Mouse (Mus musculus) retina, postnatal 1 day (tissue): ENCODE results near the gene Spsb1.

Experiments used
- DNase-seq: peaks from one replicate; pipeline ENCODE4 v3.0.0-alpha.2; 2012

Gene Spsb1

DNA sequence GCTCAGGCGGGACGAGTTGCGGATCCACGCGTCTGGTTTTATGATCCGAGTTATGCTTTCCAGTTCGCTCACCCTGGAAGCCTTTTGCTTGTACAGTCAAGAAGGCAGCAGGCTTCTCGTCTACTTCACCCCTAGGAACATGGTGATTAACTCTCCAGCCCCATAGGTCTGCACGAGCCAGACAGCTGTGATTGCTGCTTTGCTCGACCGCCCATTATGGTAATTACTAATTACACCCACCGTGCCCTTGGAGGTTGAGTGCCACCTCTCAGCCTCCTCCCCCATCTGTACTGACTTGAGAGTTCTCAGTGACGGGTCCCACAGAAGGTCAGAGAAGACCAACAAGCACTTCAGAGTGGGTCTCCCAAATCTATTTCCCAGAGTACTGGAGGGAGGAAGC lies 5.2 kb downstream of the Spsb1 start:
- peak; percentile 34 for DNase-seq

DNA sequence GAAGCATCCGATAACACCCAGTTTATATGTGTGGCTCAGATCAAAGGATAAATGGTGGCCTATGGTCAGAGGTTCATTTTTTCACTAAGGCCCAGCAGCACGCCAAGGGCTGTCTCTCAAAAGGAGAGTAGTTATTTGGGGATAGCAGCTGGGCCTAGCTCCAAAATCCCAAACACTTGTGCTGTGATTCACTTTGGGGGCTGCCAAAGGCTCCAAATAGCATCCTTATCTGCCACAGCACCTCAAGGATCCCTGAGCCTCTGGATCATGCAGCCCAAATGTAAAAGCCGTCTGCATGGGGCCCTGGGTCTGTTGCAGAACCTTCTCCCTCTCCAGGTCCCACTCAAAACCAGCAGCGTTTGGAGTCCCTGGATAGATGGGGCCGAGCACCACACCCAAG lies 6.7 kb downstream of the Spsb1 start:
- DNase-seq = no peak

GRCm38 (mm10) chr4:149947396-149947795 lies 7.4 kb downstream of the Spsb1 start:
- DNase-seq = no peak

GRCm38 (mm10) chr4:149945194-149945593 lies 9.6 kb downstream of the Spsb1 start:
- DNase-seq = no peak

DNA sequence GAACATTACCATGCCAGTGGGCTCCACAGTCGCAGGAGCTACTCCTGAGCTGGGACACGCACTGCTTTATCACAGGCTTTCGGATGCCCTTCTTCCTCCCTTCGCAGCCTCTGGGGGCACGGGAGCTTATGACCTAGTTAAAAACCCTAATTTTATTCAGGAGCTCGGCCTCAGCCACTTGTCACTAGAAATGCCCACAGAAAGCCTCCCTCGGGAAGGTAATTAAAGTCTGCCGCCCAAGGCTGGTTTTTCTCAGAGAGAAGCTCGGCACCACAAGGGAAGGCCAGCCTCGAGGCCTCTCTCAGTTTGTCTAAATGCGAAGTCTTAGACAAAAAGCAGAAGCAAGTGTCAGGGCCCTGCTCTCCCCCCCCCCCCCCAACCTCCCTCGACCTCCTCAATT lies 10.6 kb downstream of the Spsb1 start:
- peak; percentile 54 for DNase-seq

DNA sequence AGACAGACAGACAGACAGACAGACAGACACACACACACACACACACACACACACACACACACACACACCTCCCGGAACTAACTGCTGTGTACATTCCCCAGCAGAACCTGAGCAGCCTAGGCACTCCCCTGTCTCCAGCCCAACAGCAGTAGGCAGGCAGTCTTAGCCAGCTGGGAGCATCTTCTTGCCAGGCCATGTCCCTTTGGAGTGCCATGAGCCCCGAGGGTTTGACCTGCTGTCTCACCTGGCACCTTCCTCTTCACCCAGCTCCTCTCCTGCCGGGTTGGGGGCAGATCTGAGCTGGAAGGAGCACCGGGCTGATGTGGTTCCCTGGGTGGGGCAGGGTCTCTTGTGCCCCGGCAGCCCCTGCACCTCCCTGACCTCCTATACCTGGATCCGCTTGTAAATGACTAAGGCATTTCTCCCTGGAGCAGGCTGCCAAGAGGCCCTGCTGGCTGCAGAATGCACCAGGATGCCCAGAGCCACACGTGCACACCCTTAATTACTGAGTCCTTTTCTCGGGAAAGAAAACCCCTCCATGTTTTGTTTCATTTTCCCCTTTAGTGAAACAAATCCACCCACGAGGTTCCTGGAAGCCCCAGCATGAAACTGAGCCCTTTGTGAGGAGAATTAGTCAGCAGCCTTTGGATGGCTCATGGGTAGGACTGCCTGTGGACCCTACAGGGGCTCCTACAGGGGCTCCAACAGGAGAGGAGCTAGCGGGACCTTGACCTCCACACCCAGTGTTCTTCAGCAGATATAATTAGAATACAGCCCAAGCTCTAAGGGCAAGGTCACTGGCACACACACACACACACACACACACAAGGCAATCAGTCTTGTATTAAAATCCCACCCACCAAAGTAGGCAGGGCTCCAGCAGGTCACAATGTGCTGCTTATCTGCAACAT lies 11.8 kb downstream of the Spsb1 start:
- no peak for DNase-seq

DNA sequence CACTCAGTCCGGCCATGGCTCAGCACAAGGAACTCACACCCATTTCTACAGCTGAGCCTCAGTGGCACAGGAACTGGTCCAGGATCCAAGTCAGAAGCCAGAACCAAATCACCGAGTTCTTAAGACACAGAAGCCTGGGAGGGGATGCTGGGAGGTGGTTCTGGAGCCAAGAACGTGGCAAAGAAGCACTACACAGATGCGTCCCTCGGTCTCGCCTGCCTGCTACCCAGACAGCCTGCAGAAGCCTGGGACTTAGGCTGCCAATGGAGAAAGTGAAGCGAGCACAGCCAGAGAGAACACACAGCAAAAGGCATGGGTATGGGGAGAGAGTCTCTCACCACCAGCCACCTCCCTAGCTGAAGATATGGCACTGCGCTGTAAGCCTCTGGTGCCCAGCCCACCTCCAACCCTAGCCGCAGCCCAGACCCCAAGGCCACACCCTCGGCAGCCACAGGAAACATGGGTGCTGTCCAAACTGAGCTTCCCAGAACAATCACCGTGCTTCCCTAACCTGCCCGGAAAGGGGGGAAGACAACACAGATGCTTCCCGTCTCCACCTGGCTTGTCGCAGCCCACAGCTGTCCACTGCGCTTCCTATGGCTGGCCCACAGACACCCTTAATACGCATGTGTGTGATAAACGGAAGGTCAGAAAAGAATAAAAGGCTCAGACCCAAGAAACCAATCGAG lies 13.6 kb downstream of the Spsb1 start:
- no peak for DNase-seq

DNA sequence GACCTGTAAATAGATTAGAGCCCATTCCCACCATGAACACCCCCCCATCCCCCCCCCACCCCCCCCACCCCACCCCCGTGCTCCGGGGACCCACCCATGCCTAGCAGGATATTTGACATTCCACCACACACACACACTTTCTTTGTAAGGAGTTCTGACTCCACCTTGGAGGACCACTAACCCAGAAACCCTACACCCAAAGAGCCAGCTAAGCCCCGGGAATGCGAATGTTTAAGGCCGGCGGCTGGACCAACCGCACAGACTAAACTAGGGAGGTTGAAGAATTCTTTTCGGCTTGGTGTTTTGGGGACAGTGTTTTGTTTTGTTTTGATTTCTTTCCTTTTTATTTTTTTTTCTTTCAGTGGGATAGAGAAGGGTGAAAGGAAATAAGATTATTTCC lies 16.1 kb downstream of the Spsb1 start:
- DNase-seq = no peak

- peak; percentile 86 for DNase-seq
Measured at GRCm38 (mm10) chr4:149936921-149937320, 17.9 kb downstream of the Spsb1 start.

DNA sequence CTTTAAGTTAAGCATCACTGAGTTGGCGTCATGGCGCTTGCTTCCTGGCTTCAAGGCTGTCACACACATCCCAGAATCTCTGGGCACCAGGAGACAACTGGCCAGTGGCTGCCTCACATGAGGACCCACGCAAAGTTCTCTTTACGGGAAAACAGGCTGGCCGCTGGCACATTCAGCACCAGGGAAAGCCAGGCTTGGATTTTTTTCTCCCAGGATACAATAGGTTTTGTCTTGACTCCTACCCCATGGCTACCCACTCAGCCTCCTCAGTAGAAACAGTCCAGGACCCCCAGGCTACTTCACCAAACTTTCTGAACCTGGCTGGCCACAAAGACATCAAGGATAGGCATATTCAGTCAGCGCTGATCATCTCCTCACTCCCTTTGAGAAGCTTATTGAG lies 19.4 kb downstream of the Spsb1 start:
- no peak for DNase-seq

GRCm38 (mm10) chr4:149933519-149934245 lies 21.2 kb downstream of the Spsb1 start:
- no peak for DNase-seq

GRCm38 (mm10) chr4:149933025-149933424 lies 21.8 kb downstream of the Spsb1 start:
- no peak for DNase-seq

GRCm38 (mm10) chr4:149932108-149932815 lies 22.6 kb downstream of the Spsb1 start:
- no peak for DNase-seq

DNA sequence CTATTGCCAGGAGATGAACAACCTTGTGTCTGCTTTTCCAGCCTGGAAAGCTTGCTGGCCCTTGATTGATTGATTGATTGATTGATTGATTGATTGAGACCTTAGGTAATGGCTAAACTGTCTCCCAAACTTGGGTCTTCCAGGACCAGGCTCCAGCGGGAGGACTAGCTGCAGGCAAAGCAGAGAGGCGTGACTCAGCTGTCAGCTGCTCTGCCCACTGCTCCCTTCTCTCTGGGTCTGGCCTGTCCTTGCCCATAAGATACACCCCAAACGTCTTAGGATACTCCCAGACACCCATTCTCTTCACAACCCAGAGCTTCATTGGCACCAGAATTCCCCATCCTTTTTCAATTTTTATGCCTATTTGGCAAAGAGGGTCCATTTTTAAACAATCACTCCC lies 24.1 kb downstream of the Spsb1 start:
- no peak for DNase-seq

DNA sequence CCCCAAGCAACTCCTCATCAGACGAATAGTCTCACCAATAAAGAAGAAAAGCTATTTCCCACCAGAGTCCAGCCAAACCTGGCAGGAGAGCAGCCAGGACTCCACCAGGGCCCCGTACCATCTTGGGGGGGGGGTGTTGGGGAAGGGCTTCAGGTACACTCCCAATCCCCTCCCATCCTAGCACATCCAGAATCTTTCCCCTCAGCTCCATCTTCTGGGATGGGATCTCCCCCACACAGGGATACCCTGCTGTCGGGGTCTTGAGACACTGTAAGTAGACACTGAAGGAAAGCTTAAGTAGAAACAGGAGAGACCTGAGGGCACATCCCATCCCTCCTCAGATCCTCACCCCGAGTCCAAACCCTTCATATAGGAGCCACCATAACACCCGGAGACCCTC lies 31.8 kb downstream of the Spsb1 start:
- no peak for DNase-seq

DNA sequence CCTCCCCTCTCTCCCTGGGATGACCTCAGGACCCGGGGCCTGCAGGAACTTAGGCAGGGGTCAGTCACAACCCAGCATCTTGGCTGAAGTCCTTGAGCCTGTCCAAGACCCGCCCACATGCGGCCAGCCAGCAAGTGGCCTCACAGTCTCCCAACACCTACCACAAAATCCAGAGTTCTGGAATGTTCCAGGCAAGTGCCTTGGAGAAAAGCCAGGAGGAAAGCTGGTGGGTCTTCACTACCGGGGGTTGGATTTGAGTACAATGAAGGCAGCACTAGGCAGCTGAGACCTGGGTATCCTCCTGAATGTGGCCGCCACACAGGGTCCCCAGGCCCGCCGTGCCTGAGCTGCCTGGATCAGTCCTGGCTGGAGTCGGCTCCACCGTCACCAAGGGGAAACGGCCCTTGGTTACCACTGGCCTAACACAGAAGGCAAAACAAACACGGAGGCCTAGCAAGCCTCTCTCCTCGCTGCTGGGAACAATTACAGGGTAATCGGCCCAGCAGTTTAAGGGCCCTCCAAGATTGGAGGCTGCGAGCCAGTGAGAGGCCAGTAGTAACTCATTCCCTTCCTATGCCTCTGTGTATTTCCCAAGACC lies 32.6 kb downstream of the Spsb1 start:
- peak; percentile 54 for DNase-seq

GRCm38 (mm10) chr4:149920886-149921285 lies 34.0 kb downstream of the Spsb1 start:
- peak; percentile 47 for DNase-seq

DNA sequence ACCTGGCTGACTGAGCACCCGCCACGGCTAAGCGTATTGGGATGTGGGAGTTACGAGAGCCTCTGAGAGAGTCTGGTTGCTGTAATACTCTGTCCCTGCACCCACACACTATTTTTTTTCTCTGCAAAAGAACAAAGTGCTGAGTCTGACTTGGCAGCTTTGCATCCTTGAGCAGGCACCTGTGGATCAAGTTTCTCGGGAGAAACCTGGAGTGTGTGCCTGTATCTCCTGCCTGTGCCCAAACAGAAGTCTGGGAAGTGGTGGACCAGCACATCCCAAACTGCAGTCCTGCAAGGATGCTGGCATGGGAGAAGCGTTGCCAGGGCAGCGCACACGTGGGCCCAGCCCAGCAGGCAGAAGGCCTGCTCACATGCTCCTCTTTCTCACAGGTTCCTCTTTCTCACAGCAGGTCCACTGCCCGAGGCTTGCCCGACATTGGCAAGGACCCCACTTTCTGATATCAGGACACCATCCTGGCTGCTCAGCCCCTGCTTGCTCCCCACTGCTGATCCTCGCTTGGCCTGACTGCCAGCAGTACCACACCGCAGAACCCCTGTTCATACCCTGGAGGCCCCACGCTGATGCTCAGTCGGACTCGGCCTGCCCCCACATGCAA lies 36.3 kb downstream of the Spsb1 start:
- DNase-seq = no peak

GRCm38 (mm10) chr4:149916831-149917230 lies 38.0 kb downstream of the Spsb1 start:
- no peak for DNase-seq

- peak; percentile 83 for DNase-seq
Measured at GRCm38 (mm10) chr4:149913709-149914370, 41.0 kb downstream of the Spsb1 start.

DNA sequence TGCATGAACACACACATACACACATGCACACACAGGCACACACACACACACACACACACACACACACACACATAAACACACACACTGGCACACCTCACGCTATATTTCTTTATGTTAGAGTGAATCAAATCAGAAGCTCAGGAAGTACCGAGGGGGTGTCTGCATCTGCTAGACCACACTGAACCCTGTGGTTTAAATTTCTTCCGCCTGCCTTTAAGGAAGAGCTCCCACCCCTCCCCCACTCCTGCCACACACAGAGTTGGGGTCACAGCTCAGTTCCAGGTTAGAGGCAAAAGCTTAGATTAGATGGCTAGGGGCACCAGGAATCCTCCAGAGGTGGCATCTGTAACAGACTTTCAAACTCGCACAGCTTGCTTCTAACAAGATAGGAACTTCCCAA lies 42.4 kb downstream of the Spsb1 start:
- DNase-seq = no peak
